Mouse (Mus musculus): ENCODE measurements around the gene Tagln. TPM values are rescaled to one million over a fixed set of nuclear protein-coding genes. Genes with fewer than 3 reads are reported as not detected.

Tagln gene
- polyA plus RNA-seq (2015; fragmentation: Nextera tagmentation; extraction: Ambion mirVana), result 90.8 and 117 TPM in 2 replicates

DNA sequence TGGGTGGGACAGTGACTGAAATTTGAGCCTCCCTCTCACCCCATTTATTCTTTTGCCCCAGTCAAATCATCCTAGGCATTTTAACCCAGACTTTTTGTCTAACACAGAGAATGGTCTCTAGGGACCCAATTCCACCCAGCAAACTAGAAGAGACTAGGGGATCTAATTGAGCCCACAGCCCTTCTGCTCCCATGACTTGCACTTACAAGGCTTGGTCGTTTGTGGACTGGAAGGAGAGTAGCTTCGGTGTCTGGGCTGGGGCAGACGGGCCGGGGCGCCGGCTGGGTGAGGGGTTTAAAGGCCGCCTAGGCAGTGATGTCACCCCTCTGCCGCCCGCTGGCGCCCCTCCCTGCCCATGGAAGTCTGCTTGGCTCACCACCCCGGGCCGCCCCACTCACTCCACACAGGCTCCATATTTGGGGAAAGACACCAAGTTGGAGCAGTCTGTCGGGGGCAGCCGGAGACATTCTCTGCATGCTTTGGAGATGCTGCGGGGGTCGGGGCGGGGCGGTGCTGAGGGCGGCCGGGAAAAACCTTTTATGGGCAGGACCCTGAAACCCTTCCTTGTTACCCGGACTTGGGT, at the start of gene Tagln:
Gene Tagln (minus strand): TSS at position 431 of the 583 bp plus-strand sequence.
- Histone ChIP-seq H3K4me3 (peak within 1 kb of the TSS; percentile 44), H3K4me1 (replicated peaks) (peaks cover 30% of the 10 kb centered on the region), H3K9me3 (replicated peaks) (no peaks in the 10 kb centered on the region), H3K4me2 (peak within 1 kb of the TSS; percentile 70), H3K9ac (peak within 1 kb of the TSS; percentile 45), H3K36me3 (peaks cover 24% of the 10 kb centered on the region), H3K27ac (peak within 1 kb of the TSS; percentile 38), H3K27me3 (no peaks in the 10 kb centered on the region)
- 7% methylated on average over 21 of the region's 21 CpGs for WGBS
- ATAC-seq (replicated peaks; ENCODE audit: insufficient number of reproducible peaks, insufficient read depth, low FRiP score, low read depth), result peak; percentile 51

DNA sequence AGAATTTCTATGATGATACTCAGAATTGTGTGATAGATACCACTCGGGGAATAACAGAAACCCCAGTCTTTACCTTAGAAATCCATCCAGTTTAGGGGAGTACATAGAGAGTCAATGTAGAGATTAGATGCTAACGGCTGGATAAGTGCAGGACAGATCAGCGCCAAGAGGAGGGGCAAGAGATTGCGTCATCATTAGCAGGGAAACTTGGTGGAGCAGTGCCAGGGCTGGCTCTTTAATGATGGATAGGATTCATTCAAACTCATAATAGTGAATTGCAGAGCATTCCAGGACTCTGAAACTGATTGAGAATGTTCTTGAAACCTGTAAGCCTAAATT, 49.3 kb upstream of the Tagln start:
- no peaks in the 10 kb centered on the region for H3K27me3 ChIP-seq
- 0 out of 2 replicates have a peak, but pooled peaks cover 4% of the 10 kb centered on the region for H3K36me3 ChIP-seq
- 3% methylated on average over 4 of the region's 4 CpGs for WGBS
- H3K4me3 ChIP-seq, result peak overlapping the region; percentile 95
- peak; percentile 44; the same call in 1 of the 2 replicates for ATAC-seq (replicated peaks; ENCODE audit: insufficient number of reproducible peaks, insufficient read depth, low FRiP score, low read depth)
- peak overlapping the region; percentile 68 for H3K4me2 ChIP-seq
- H3K9ac ChIP-seq, result peak overlapping the region; percentile 95
- H3K27ac ChIP-seq, result peak overlapping the region; percentile 94
- H3K4me1 ChIP-seq (replicated peaks), result peaks cover 27% of the 10 kb centered on the region
- H3K9me3 ChIP-seq (replicated peaks), result no peaks in the 10 kb centered on the region

GRCm38 (mm10) chr9:45984409-45985228, 48.8 kb upstream of the Tagln start:
- peak overlapping the region; percentile 68 for H3K4me2 ChIP-seq
- peak overlapping the region; percentile 95 for H3K9ac ChIP-seq
- H3K36me3 ChIP-seq, result 0 out of 2 replicates have a peak, but pooled peaks cover 4% of the 10 kb centered on the region
- 0% methylated on average over 70 of the region's 76 CpGs for WGBS
- H3K4me1 ChIP-seq (replicated peaks), result peaks cover 31% of the 10 kb centered on the region
- no peaks in the 10 kb centered on the region for H3K9me3 ChIP-seq (replicated peaks)
- peak overlapping the region; percentile 94 for H3K27ac ChIP-seq
- peak; percentile 89 for ATAC-seq (replicated peaks; ENCODE audit: insufficient number of reproducible peaks, insufficient read depth, low FRiP score, low read depth)
- H3K27me3 ChIP-seq, result no peaks in the 10 kb centered on the region
- H3K4me3 ChIP-seq, result peak overlapping the region; percentile 95

- Histone ChIP-seq H3K9me3 (replicated peaks) (no peaks in the 10 kb centered on the region), H3K4me1 (replicated peaks) (peaks cover 31% of the 10 kb centered on the region), H3K27me3 (no peaks in the 10 kb centered on the region), H3K4me2 (peak overlapping the region; percentile 68), H3K9ac (peak overlapping the region; percentile 95), H3K36me3 (0 out of 2 replicates have a peak, but pooled peaks cover 4% of the 10 kb centered on the region), H3K4me3 (peak overlapping the region; percentile 95), H3K27ac (peak overlapping the region; percentile 94)
- no peak for ATAC-seq (replicated peaks; ENCODE audit: insufficient number of reproducible peaks, insufficient read depth, low FRiP score, low read depth)
- WGBS, result under 1% methylated on average over 23 of the region's 23 CpGs
These were observed 48.0 kb upstream of the Tagln start for GRCm38 (mm10) chr9:45983676-45984408.

- Histone ChIP-seq H3K27me3 (no peaks in the 10 kb centered on the region), H3K9ac (no peak overlapping the region), H3K27ac (no peak overlapping the region), H3K4me3 (no peak overlapping the region), H3K4me1 (replicated peaks) (peaks cover 31% of the 10 kb centered on the region), H3K4me2 (no peak overlapping the region), H3K9me3 (replicated peaks) (no peaks in the 10 kb centered on the region), H3K36me3 (0 out of 2 replicates have a peak, but pooled peaks cover 12% of the 10 kb centered on the region)
- ATAC-seq (replicated peaks; ENCODE audit: insufficient number of reproducible peaks, insufficient read depth, low FRiP score, low read depth), result no peak
These were observed 45.5 kb upstream of the Tagln start for GRCm38 (mm10) chr9:45981331-45981730.

DNA sequence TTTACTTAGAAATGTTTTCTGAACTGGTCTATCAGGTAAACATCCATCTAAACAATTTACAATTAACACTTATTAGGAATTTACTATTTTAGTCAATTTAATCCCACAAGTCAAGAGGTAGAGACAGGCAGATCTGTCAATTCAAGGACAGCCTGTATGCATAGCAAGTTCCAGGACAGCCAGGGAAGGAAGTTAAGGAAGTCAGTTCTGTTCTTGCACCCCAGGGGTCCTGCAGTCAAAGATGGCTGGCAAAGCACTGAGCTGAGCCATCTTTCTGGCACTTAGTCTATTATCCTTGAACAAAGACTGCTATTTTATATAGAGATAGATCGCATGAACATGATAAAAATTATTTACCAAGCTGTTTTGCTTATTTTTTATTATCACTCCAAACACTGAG, 44.8 kb upstream of the Tagln start:
- Histone ChIP-seq H3K4me3 (no peak overlapping the region), H3K9me3 (replicated peaks) (no peaks in the 10 kb centered on the region), H3K27me3 (no peaks in the 10 kb centered on the region), H3K9ac (no peak overlapping the region), H3K4me1 (replicated peaks) (peaks cover 31% of the 10 kb centered on the region), H3K36me3 (peaks cover 17% of the 10 kb centered on the region), H3K27ac (no peak overlapping the region), H3K4me2 (no peak overlapping the region)
- no peak for ATAC-seq (replicated peaks; ENCODE audit: insufficient number of reproducible peaks, insufficient read depth, low FRiP score, low read depth)
- 95% methylated on average over 1 of the region's 1 CpGs for WGBS

DNA sequence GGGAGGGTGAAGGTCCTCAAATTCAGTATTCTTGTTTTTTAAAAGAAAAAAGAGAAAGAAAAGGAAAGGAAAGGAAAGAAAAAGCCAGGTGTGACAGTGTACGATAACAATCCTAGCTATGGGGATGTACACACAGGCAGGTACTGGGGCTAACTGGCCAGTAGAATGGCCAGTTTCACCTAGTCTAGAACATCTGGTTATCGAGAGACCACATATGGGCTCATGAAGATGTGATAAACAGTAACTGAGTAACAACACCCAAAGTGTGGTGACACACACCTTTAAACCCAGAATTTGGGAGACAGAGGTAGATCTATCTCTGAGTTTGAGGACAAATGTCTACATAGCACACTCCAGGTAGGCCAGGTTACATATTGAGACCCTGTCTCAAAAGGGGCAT, 43.9 kb upstream of the Tagln start:
- H3K36me3 ChIP-seq, result peaks cover 20% of the 10 kb centered on the region

GRCm38 (mm10) chr9:45976884-45977283, 41.0 kb upstream of the Tagln start:
- Histone ChIP-seq H3K4me1 (replicated peaks) (peaks cover 12% of the 10 kb centered on the region), H3K27ac (no peak overlapping the region), H3K27me3 (no peaks in the 10 kb centered on the region), H3K9ac (no peak overlapping the region), H3K9me3 (replicated peaks) (no peaks in the 10 kb centered on the region), H3K4me3 (no peak overlapping the region), H3K4me2 (no peak overlapping the region), H3K36me3 (peaks cover 43% of the 10 kb centered on the region)
- 75% methylated on average over 2 of the region's 2 CpGs for WGBS
- no peak for ATAC-seq (replicated peaks; ENCODE audit: insufficient number of reproducible peaks, insufficient read depth, low FRiP score, low read depth)

More for the DNA sequence above, 43.9 kb upstream of the Tagln start:
- no peak overlapping the region for H3K9ac ChIP-seq
- H3K4me2 ChIP-seq, result no peak overlapping the region
- no peaks in the 10 kb centered on the region for H3K9me3 ChIP-seq (replicated peaks)
- peaks cover 28% of the 10 kb centered on the region for H3K4me1 ChIP-seq (replicated peaks)
- ATAC-seq (replicated peaks; ENCODE audit: insufficient number of reproducible peaks, insufficient read depth, low FRiP score, low read depth), result no peak
- H3K27me3 ChIP-seq, result no peaks in the 10 kb centered on the region
- no peak overlapping the region for H3K27ac ChIP-seq
- 96% methylated on average over 2 of the region's 2 CpGs for WGBS
- no peak overlapping the region for H3K4me3 ChIP-seq

GRCm38 (mm10) chr9:45963577-45963976, 27.7 kb upstream of the Tagln start:
- Histone ChIP-seq H3K9me3 (replicated peaks) (no peaks in the 10 kb centered on the region), H3K4me2 (no peak overlapping the region), H3K27ac (no peak overlapping the region), H3K9ac (no peak overlapping the region), H3K4me1 (replicated peaks) (peaks cover 15% of the 10 kb centered on the region; the same call in 1 of the 2 replicates), H3K4me3 (no peak overlapping the region), H3K36me3 (peaks cover 39% of the 10 kb centered on the region), H3K27me3 (no peaks in the 10 kb centered on the region)
- WGBS, result 71% methylated on average over 6 of the region's 6 CpGs
- ATAC-seq (replicated peaks; ENCODE audit: insufficient number of reproducible peaks, insufficient read depth, low FRiP score, low read depth), result no peak

GRCm38 (mm10) chr9:45961855-45962254, 26.0 kb upstream of the Tagln start:
- WGBS, result 60% methylated on average over 2 of the region's 2 CpGs
- H3K36me3 ChIP-seq, result peaks cover 25% of the 10 kb centered on the region

GRCm38 (mm10) chr9:45959661-45960060, 23.8 kb upstream of the Tagln start:
- Histone ChIP-seq H3K4me3 (no peak overlapping the region), H3K4me2 (no peak overlapping the region), H3K27ac (peak overlapping the region; percentile 5; the same call in 1 of the 2 replicates), H3K4me1 (replicated peaks) (peaks cover 27% of the 10 kb centered on the region), H3K36me3 (peaks cover 8% of the 10 kb centered on the region), H3K27me3 (no peaks in the 10 kb centered on the region), H3K9ac (no peak overlapping the region), H3K9me3 (replicated peaks) (no peaks in the 10 kb centered on the region)
- ATAC-seq (replicated peaks; ENCODE audit: insufficient number of reproducible peaks, insufficient read depth, low FRiP score, low read depth), result no peak
- WGBS, result 82% methylated on average over 7 of the region's 7 CpGs

More at GRCm38 (mm10) chr9:45961855-45962254, 26.0 kb upstream of the Tagln start:
- no peaks in the 10 kb centered on the region for H3K9me3 ChIP-seq (replicated peaks)
- no peak overlapping the region for H3K27ac ChIP-seq
- peaks cover 20% of the 10 kb centered on the region for H3K4me1 ChIP-seq (replicated peaks)
- H3K4me3 ChIP-seq, result no peak overlapping the region
- no peaks in the 10 kb centered on the region for H3K27me3 ChIP-seq
- H3K4me2 ChIP-seq, result no peak overlapping the region
- no peak overlapping the region for H3K9ac ChIP-seq
- ATAC-seq (replicated peaks; ENCODE audit: insufficient number of reproducible peaks, insufficient read depth, low FRiP score, low read depth), result no peak

Data from heart, embryonic 15.5 days (tissue).